Mouse (Mus musculus) lung, postnatal 14 days (tissue): ENCODE results near the gene Stxbp6.
"Not testable (repeated sequence)": the region's sequence is repeated elsewhere in the genome, so short reads cannot be mapped to it uniquely, and the experiment has no call there.

ENCODE experiments used
- DNase-seq: peaks from one replicate; pipeline ENCODE4 v3.0.0; 2021

Gene Stxbp6

GRCm38 (mm10) chr12:45053319-45053718 lies 21.2 kb downstream of the Stxbp6 start:
- DNase-seq = no peak

GRCm38 (mm10) chr12:45052860-45053259 lies 21.6 kb downstream of the Stxbp6 start:
- DNase-seq = no peak

GRCm38 (mm10) chr12:45049894-45050293 lies 24.6 kb downstream of the Stxbp6 start:
- no peak for DNase-seq

GRCm38 (mm10) chr12:45047711-45048110 lies 26.8 kb downstream of the Stxbp6 start:
- DNase-seq = not testable (repeated sequence)

GRCm38 (mm10) chr12:45047172-45047571 lies 27.3 kb downstream of the Stxbp6 start:
- DNase-seq = no peak

GRCm38 (mm10) chr12:45044581-45044980 lies 29.9 kb downstream of the Stxbp6 start:
- DNase-seq = no peak

- DNase-seq = peak; percentile 16
Measured at GRCm38 (mm10) chr12:45042591-45043091, 31.9 kb downstream of the Stxbp6 start.

GRCm38 (mm10) chr12:45037496-45037895 lies 37.0 kb downstream of the Stxbp6 start:
- no peak for DNase-seq

- no peak for DNase-seq
Measured at GRCm38 (mm10) chr12:45037091-45037490, 37.4 kb downstream of the Stxbp6 start.

- DNase-seq = no peak
Measured at GRCm38 (mm10) chr12:45030681-45031080, 43.8 kb downstream of the Stxbp6 start.

GRCm38 (mm10) chr12:45026347-45026746 lies 48.2 kb downstream of the Stxbp6 start:
- no peak for DNase-seq

GRCm38 (mm10) chr12:45020018-45020417 lies 54.5 kb downstream of the Stxbp6 start:
- DNase-seq = no peak

- no peak for DNase-seq
Measured at GRCm38 (mm10) chr12:45019059-45019822, 55.3 kb downstream of the Stxbp6 start.

GRCm38 (mm10) chr12:45013246-45013756 lies 61.2 kb downstream of the Stxbp6 start:
- DNase-seq = peak; percentile 30

- no peak for DNase-seq
Measured at GRCm38 (mm10) chr12:45011436-45012089, 62.9 kb downstream of the Stxbp6 start.

GRCm38 (mm10) chr12:45011006-45011405 lies 63.5 kb downstream of the Stxbp6 start:
- DNase-seq = no peak

GRCm38 (mm10) chr12:45009984-45010611 lies 64.4 kb downstream of the Stxbp6 start:
- DNase-seq = no peak

- no peak for DNase-seq
Measured at GRCm38 (mm10) chr12:45006569-45006968, 67.9 kb downstream of the Stxbp6 start.

GRCm38 (mm10) chr12:45006049-45006448 lies 68.5 kb downstream of the Stxbp6 start:
- DNase-seq = no peak

GRCm38 (mm10) chr12:45001996-45002395 lies 72.5 kb downstream of the Stxbp6 start:
- no peak for DNase-seq

GRCm38 (mm10) chr12:44997422-44997821 lies 77.1 kb downstream of the Stxbp6 start:
- no peak for DNase-seq

- no peak for DNase-seq
Measured at GRCm38 (mm10) chr12:44996897-44997296, 77.6 kb downstream of the Stxbp6 start.

GRCm38 (mm10) chr12:44996274-44996673 lies 78.2 kb downstream of the Stxbp6 start:
- no peak for DNase-seq
